Mouse (Mus musculus) layer of hippocampus, postnatal 25 days (tissue): ENCODE results near the gene Olfr792. TPM values are rescaled to one million over a fixed set of nuclear protein-coding genes. Genes with fewer than 3 reads are reported as not detected.

Experiments used
- DNase-seq, 2 experiments: peaks; one replicate each; pipeline ENCODE4 v3.0.0; 2022; ENCODE audit warnings: mixed read lengths in 2 of 2, low spot score in 1 of 2; ENCODE audit errors: extremely low spot score in 1 of 2
- microRNA-seq, 2 experiments: library from miRNA; unstranded; fragments of <30 nt; microRNA quantifications; one replicate each; pipeline ENCODE4 v1.2.0; 2021
- total RNA-seq, 2 experiments: library from RNA; stranded (reverse); gene quantifications; 2 replicates each; pipeline ENCODE4 v1.2.3; 2021

The Olfr792 gene
- not detected for total RNA-seq

- DNase-seq = no peak
Observed at GRCm38 (mm10) chr10:129538862-129539261, at the start of gene Olfr792. TSS of gene Olfr792 (plus strand) at chr10:129539162.

DNA sequence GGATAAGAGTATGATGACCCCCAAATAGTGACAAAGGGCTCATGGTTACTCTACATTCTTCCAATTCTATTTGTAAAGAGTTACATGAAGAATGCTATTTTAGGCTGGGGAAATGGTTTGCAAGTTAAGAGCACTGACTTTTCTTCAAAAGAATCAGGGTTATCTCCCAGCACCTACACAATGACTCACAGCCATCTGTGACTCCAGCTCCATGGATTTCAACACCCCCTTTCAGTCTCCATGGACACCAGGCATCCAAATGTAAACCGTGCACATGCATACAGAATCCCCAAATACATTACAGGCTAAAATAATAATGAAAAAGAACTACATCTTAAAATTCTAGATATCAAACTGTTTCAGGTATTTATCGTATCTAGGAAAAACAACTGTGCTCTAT lies 48.9 kb upstream of the Olfr792 start:
- no peak for DNase-seq

GRCm38 (mm10) chr10:129498192-129498591 lies 40.8 kb upstream of the Olfr792 start, which contains the start of gene Olfr790:
TSS of gene Olfr790 (plus strand) at chr10:129498492.
- DNase-seq = no peak

GRCm38 (mm10) chr10:129521492-129521891 lies 17.5 kb upstream of the Olfr792 start, which contains the start of gene Olfr791:
TSS of gene Olfr791 (plus strand) at chr10:129521792.
- no peak for DNase-seq

DNA sequence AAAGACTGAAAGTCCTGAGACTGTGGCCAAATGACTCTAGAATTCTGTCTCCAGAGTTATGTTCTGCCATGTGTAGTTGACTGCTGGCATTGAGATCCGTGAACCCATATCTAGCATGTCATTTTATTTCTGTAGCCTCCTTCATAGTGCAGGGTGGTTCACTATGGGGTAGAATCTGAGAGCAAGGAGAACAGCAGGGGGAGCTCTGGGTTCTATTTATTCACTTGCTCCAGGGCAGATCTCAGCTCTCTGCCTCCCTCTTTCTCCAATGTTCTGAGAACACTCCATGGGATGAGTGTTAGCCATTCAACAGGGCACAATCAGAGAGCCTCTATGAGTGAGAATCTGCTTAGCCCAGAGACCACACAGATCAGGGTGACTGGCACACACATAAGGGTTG lies 10.4 kb downstream of the Olfr792 start:
- peak in 1 of 2 experiments; percentile 22 for DNase-seq

GRCm38 (mm10) chr10:129567355-129567754 lies 28.4 kb downstream of the Olfr792 start, which contains the start of gene Olfr794:
TSS of gene Olfr794 (plus strand) at chr10:129567655.
- no peak for DNase-seq

- no peak for DNase-seq
Observed at GRCm38 (mm10) chr10:129577066-129577465, 38.1 kb downstream of the Olfr792 start.

Small RNA genes within 50 kb of the gene (microRNA-seq; reads per million reads assigned to microRNA genes)
- 0 reads per million in 2 experiments for gene Gm23252

Other genes starting within 250 kb of the Olfr792 start
- gene Olfr780, start 221.0 kb upstream of the Olfr792 start, total RNA-seq = not detected
- gene Olfr781, start 210.3 kb upstream of the Olfr792 start, total RNA-seq = not detected
- not detected for gene Olfr782, start 190.3 kb upstream of the Olfr792 start, total RNA-seq
- gene Olfr784, start 155.1 kb upstream of the Olfr792 start, total RNA-seq = under 1 TPM in 1 of 2 experiments, not detected in 1; 0.31 TPM
- not detected for gene Olfr785, start 133.7 kb upstream of the Olfr792 start, total RNA-seq
- not detected for gene Olfr786, start 111.9 kb upstream of the Olfr792 start, total RNA-seq
- gene Olfr787, start 77.3 kb upstream of the Olfr792 start, total RNA-seq = not detected
- gene Olfr788, start 68.2 kb upstream of the Olfr792 start, total RNA-seq = not detected
- gene Olfr789, start 54.4 kb upstream of the Olfr792 start, total RNA-seq = not detected
- gene Olfr790, start 40.7 kb upstream of the Olfr792 start, total RNA-seq = not detected
- gene Olfr791, start 17.4 kb upstream of the Olfr792 start, total RNA-seq = not detected
- gene Olfr794, start 28.5 kb downstream of the Olfr792 start, total RNA-seq = not detected
- not detected for gene Olfr796, start 73.4 kb downstream of the Olfr792 start, total RNA-seq
- gene Olfr798, start 88.8 kb downstream of the Olfr792 start, total RNA-seq = not detected
- not detected for gene Olfr799, start 98.3 kb downstream of the Olfr792 start, total RNA-seq
- gene Olfr800, start 118.5 kb downstream of the Olfr792 start, total RNA-seq = not detected
- not detected for gene Olfr801, start 134.7 kb downstream of the Olfr792 start, total RNA-seq
- gene Olfr802, start 149.0 kb downstream of the Olfr792 start, total RNA-seq = not detected
- not detected for gene Olfr803, start 155.1 kb downstream of the Olfr792 start, total RNA-seq
- gene Olfr804, start 164.0 kb downstream of the Olfr792 start, total RNA-seq = not detected
- not detected for gene Olfr805, start 190.2 kb downstream of the Olfr792 start, total RNA-seq
- gene Olfr806, start 202.8 kb downstream of the Olfr792 start, total RNA-seq = not detected
- gene Olfr807, start 218.6 kb downstream of the Olfr792 start, total RNA-seq = not detected
- gene Olfr808, start 226.3 kb downstream of the Olfr792 start, total RNA-seq = not detected
- not detected for gene Olfr809, start 235.5 kb downstream of the Olfr792 start, total RNA-seq